Mouse (Mus musculus) colon, adult 2 months (tissue): ENCODE results near the gene Cep290. TPM values are rescaled to one million over a fixed set of nuclear protein-coding genes. Genes with fewer than 3 reads are reported as not detected.

ENCODE experiments used
- polyA plus RNA-seq: library from polyadenylated mRNA; depleted of rRNA; stranded (reverse); fragments of >200 nt; gene quantifications from 2 replicates; pipeline ENCODE4 v1.2.3, GENCODE M21; 2012; rRNA removed

Gene Cep290
- polyA plus RNA-seq: 0.09 and 0.20 TPM in 2 replicates

DNA sequence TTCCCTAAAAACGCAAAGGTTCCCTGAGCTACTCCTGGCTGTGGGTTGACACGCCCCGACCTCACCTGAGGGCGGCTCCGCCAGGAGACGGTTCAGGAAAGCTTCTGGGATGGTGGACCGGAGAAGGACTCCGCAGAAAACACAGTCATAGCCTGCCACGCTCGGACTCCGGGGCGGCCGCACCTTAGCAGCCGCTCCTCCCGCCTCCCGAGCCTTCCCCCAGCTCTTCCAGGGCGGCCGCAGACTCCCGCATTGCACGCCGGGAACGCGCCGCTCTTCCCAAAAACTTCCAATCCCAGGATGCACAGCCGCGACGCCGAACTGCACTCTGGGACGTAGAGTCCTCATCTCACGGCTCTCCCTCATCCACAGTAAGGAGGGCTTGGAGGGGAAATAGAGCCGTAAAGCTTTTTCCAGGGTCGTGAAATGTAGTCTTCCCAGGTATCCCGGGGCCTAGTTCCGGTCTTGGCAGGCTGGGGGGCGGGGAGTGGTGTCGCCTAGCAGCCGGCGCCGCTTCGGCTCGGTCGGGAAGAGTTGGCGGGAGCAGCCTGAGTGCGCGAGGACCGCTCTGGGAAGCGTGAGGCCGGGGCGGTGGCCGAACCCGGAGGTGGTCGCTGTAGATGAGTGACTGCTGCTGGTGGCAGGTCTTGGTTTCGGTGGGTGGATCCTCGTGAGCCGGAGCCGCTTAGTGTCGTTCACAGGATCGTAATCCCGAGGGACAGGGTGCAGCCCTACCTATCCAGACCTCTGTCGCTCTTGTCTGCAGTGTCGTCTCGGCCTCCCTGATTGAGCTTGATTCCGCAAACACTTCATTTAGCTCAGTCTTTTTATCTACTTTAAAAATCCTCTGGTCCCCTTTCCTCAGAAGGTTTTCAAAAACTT is at the start of gene Cep290, which contains the start of gene Tmtc3:
Cep290 (plus strand) TSS at position 462 of the 882 bp plus-strand sequence.
Tmtc3 (minus strand) TSS at position 254 of the 882 bp plus-strand sequence.

GRCm38 (mm10) chr10:100590323-100590722 is 103.0 kb downstream of the Cep290 start, which contains the start of the genes 4930430F08Rik and 1700017N19Rik:
Gene 4930430F08Rik, minus strand, starts transcription at chr10:100590423.
Gene 1700017N19Rik, plus strand, starts transcription at chr10:100590484.

Other genes with a start within 250 kb of the Cep290 start
- gene Gm4301, start 151.9 kb upstream of the Cep290 start, polyA plus RNA-seq: not detected in 2 replicates
- gene Gm4302, start 146.7 kb upstream of the Cep290 start, polyA plus RNA-seq: not detected in 2 replicates
- not detected in 2 replicates for gene Gm4303, start 141.6 kb upstream of the Cep290 start, polyA plus RNA-seq
- not detected in 2 replicates for gene Gm4305, start 136.5 kb upstream of the Cep290 start, polyA plus RNA-seq
- gene Gm4307, start 126.2 kb upstream of the Cep290 start, polyA plus RNA-seq: not detected in 2 replicates
- gene Gm4312, start 105.0 kb upstream of the Cep290 start, polyA plus RNA-seq: not detected in 2 replicates
- 2.8 and 3.5 TPM in 2 replicates for gene Tmtc3, start 208 bp upstream of the Cep290 start, polyA plus RNA-seq
- gene 4930430F08Rik, start 102.9 kb downstream of the Cep290 start, polyA plus RNA-seq: 4.0 and 4.3 TPM in 2 replicates
- gene 1700017N19Rik, start 102.9 kb downstream of the Cep290 start, polyA plus RNA-seq: not detected in 2 replicates